Mouse (Mus musculus) neural tube, embryonic 12.5 days (tissue): Measurements from ENCODE around the gene Hint3. TPM values are rescaled to one million over a fixed set of nuclear protein-coding genes. Genes with fewer than 3 reads are reported as not detected.
"Not testable (repeated sequence)": the region's sequence is repeated elsewhere in the genome, so short reads cannot be mapped to it uniquely, and the experiment has no call there.

Source experiments
- ATAC-seq: fragments of 200-750 bp; cut with Nextera tagmentation; 2 replicates; pipeline ENCODE4 v1.8.0; 2017; ENCODE audit warnings: low read depth, mild to moderate bottlenecking, moderate TSS enrichment, moderate library complexity; ENCODE audit not compliant: low FRiP score
- H3K27ac ChIP-seq: fragments of 300-500 bp; sonication (generic); 2 replicates; pipeline ENCODE4 v1.5.1; 2016
- H3K27me3 ChIP-seq: fragments of 300-500 bp; sonication (generic); replicated peaks from 2 replicates; pipeline ENCODE4 v1.6.1; 2016; ENCODE audit warnings: mild to moderate bottlenecking
- H3K36me3 ChIP-seq: fragments of 300-500 bp; sonication (generic); 2 replicates; pipeline ENCODE4 v1.6.1; 2016; ENCODE audit warnings: mild to moderate bottlenecking
- H3K4me1 ChIP-seq: fragments of 300-500 bp; sonication (generic); 2 replicates; pipeline ENCODE4 v1.6.1; 2016
- H3K4me2 ChIP-seq: fragments of 300-500 bp; sonication (generic); replicated peaks from 2 replicates; pipeline ENCODE4 v1.6.1; 2016; ENCODE audit warnings: mild to moderate bottlenecking
- H3K4me3 ChIP-seq: fragments of 300-500 bp; sonication (generic); 2 replicates; pipeline ENCODE4 v1.5.1; 2016
- H3K9ac ChIP-seq: fragments of 300-500 bp; sonication (generic); 2 replicates; pipeline ENCODE4 v1.6.1; 2016; ENCODE audit warnings: mild to moderate bottlenecking
- H3K9me3 ChIP-seq: fragments of 300-500 bp; sonication (generic); 2 replicates; pipeline ENCODE4 v1.6.1; 2016; ENCODE audit warnings: mild to moderate bottlenecking
- WGBS: fragments of 180-500 bp; shearing (Covaris S2); methylation state at CpG from one replicate; pipeline ENCODE4 v1.1.7; 2016; 5-methylcytosine and 5-hydroxymethylcytosine counted together
- polyA plus RNA-seq: library from polyadenylated mRNA; unstranded; fragments of >200 nt; fragmentation: Nextera tagmentation; extraction: Ambion mirVana; gene quantifications from 2 replicates; pipeline ENCODE4 v1.2.1, GENCODE M21; 2016

The Hint3 gene
- polyA plus RNA-seq = 20.1 and 21.9 TPM in 2 replicates

- ATAC-seq = no peak
These were observed at the start of gene Hint3 for GRCm38 (mm10) chr10:30629513-30629912. Gene Hint3, minus strand, starts transcription at chr10:30629632.

GRCm38 (mm10) chr10:30678051-30678450 is 48.6 kb upstream of the Hint3 start:
- H3K9me3 ChIP-seq = no peaks in the 10 kb centered on the region
- no peaks in the 10 kb centered on the region for H3K36me3 ChIP-seq
- no peak for ATAC-seq
- no peaks in the 10 kb centered on the region for H3K4me1 ChIP-seq
- 67% methylated on average over 2 of the region's 2 CpGs for WGBS
- H3K27me3 ChIP-seq = no peaks in the 10 kb centered on the region
- H3K4me2 ChIP-seq = no peak overlapping the region
- H3K4me3 ChIP-seq = no peak overlapping the region
- H3K27ac ChIP-seq = no peak overlapping the region
- no peak overlapping the region for H3K9ac ChIP-seq

More at GRCm38 (mm10) chr10:30629513-30629912, at the start of gene Hint3:
- Histone ChIP-seq H3K9ac (no peak within 1 kb of the TSS), H3K4me1 (no peaks in the 10 kb centered on the region), H3K27ac (no peak within 1 kb of the TSS), H3K36me3 (no peaks in the 10 kb centered on the region), H3K4me3 (no peak within 1 kb of the TSS), H3K4me2 (no peak within 1 kb of the TSS), H3K27me3 (no peaks in the 10 kb centered on the region), H3K9me3 (no peaks in the 10 kb centered on the region)
- WGBS = 84% methylated on average over 3 of the region's 3 CpGs

- H3K27ac ChIP-seq = no peak overlapping the region
- WGBS = 97% methylated on average over 3 of the region's 3 CpGs
These were observed 45.4 kb upstream of the Hint3 start for GRCm38 (mm10) chr10:30674825-30675224.

GRCm38 (mm10) chr10:30666580-30666979 is 37.1 kb upstream of the Hint3 start:
- no peak overlapping the region for H3K9ac ChIP-seq
- H3K27ac ChIP-seq = no peak overlapping the region

More at GRCm38 (mm10) chr10:30674825-30675224, 45.4 kb upstream of the Hint3 start:
- no peak for ATAC-seq
- Histone ChIP-seq H3K36me3 (no peaks in the 10 kb centered on the region; the same call in 1 of the 2 replicates), H3K4me2 (no peak overlapping the region), H3K4me1 (no peaks in the 10 kb centered on the region), H3K4me3 (no peak overlapping the region), H3K9me3 (no peaks in the 10 kb centered on the region), H3K9ac (no peak overlapping the region), H3K27me3 (no peaks in the 10 kb centered on the region)

GRCm38 (mm10) chr10:30660564-30661328 is 31.3 kb upstream of the Hint3 start:
- Histone ChIP-seq H3K4me2 (no peak overlapping the region), H3K27ac (no peak overlapping the region), H3K4me1 (peaks cover 2% of the 10 kb centered on the region; the same call in 1 of the 2 replicates), H3K36me3 (no peaks in the 10 kb centered on the region), H3K9me3 (no peaks in the 10 kb centered on the region), H3K27me3 (no peaks in the 10 kb centered on the region), H3K9ac (no peak overlapping the region), H3K4me3 (no peak overlapping the region)
- 91% methylated on average over 6 of the region's 6 CpGs for WGBS
- ATAC-seq = no peak

More at GRCm38 (mm10) chr10:30666580-30666979, 37.1 kb upstream of the Hint3 start:
- 93% methylated on average over 2 of the region's 2 CpGs for whole genome bisulfite sequencing
- no peak overlapping the region for H3K4me3 ChIP-seq
- no peaks in the 10 kb centered on the region for H3K9me3 ChIP-seq
- no peaks in the 10 kb centered on the region for H3K4me1 ChIP-seq
- H3K4me2 ChIP-seq = no peak overlapping the region
- H3K36me3 ChIP-seq = no peaks in the 10 kb centered on the region; the same call in 1 of the 2 replicates
- no peak for ATAC-seq
- no peaks in the 10 kb centered on the region for H3K27me3 ChIP-seq

- Histone ChIP-seq H3K36me3 (no peaks in the 10 kb centered on the region; the same call in none of the 2 replicates), H3K9ac (no peak overlapping the region), H3K9me3 (no peaks in the 10 kb centered on the region), H3K4me2 (peak overlapping the region; percentile 42), H3K4me3 (no peak overlapping the region; the same call in 1 of the 2 replicates), H3K27me3 (no peaks in the 10 kb centered on the region), H3K4me1 (peaks cover 7% of the 10 kb centered on the region; the same call in 1 of the 2 replicates), H3K27ac (no peak overlapping the region)
- 7% methylated on average over 5 of the region's 5 CpGs for WGBS
- ATAC-seq = no peak
These were observed 26.2 kb upstream of the Hint3 start for GRCm38 (mm10) chr10:30655655-30656054.

- Histone ChIP-seq H3K27me3 (no peaks in the 10 kb centered on the region), H3K4me3 (no peak overlapping the region), H3K9me3 (no peaks in the 10 kb centered on the region), H3K27ac (no peak overlapping the region), H3K9ac (no peak overlapping the region), H3K4me1 (no peaks in the 10 kb centered on the region), H3K4me2 (no peak overlapping the region), H3K36me3 (no peaks in the 10 kb centered on the region; the same call in 1 of the 2 replicates)
- 12% methylated on average over 2 of the region's 2 CpGs for WGBS
- peak; percentile 63; the same call in 1 of the 2 replicates for ATAC-seq
These were observed 18.2 kb upstream of the Hint3 start for GRCm38 (mm10) chr10:30647681-30648080.

GRCm38 (mm10) chr10:30638216-30638615 is 8.8 kb upstream of the Hint3 start:
- no peaks in the 10 kb centered on the region for H3K36me3 ChIP-seq
- no peak overlapping the region for H3K9ac ChIP-seq
- no peaks in the 10 kb centered on the region for H3K9me3 ChIP-seq
- no peak overlapping the region for H3K4me2 ChIP-seq
- WGBS = 84% methylated on average over 3 of the region's 3 CpGs
- H3K4me1 ChIP-seq = no peaks in the 10 kb centered on the region
- no peak overlapping the region for H3K4me3 ChIP-seq
- no peak for ATAC-seq
- H3K27ac ChIP-seq = no peak overlapping the region
- no peaks in the 10 kb centered on the region for H3K27me3 ChIP-seq

- not testable (repeated sequence) for H3K4me2 ChIP-seq, H3K9ac ChIP-seq, H3K27ac ChIP-seq, H3K4me3 ChIP-seq, H3K36me3 ChIP-seq, H3K27me3 ChIP-seq, ATAC-seq, H3K4me1 ChIP-seq, H3K9me3 ChIP-seq
- WGBS = 79% methylated on average over 1 of the region's 1 CpGs
These were observed 7.2 kb upstream of the Hint3 start for GRCm38 (mm10) chr10:30636474-30637154.

GRCm38 (mm10) chr10:30632718-30633117 is 3.3 kb upstream of the Hint3 start:
- H3K4me1 ChIP-seq = no peaks in the 10 kb centered on the region
- no peaks in the 10 kb centered on the region for H3K36me3 ChIP-seq
- ATAC-seq = no peak
- H3K9me3 ChIP-seq = no peaks in the 10 kb centered on the region
- H3K9ac ChIP-seq = no peak overlapping the region
- H3K4me2 ChIP-seq = no peak overlapping the region
- WGBS = 97% methylated on average over 1 of the region's 1 CpGs
- no peak overlapping the region for H3K27ac ChIP-seq
- H3K4me3 ChIP-seq = no peak overlapping the region
- H3K27me3 ChIP-seq = no peaks in the 10 kb centered on the region

GRCm38 (mm10) chr10:30629977-30630376 is 545 bp upstream of the Hint3 start:
- Histone ChIP-seq H3K9ac (no peak overlapping the region), H3K4me1 (no peaks in the 10 kb centered on the region), H3K27me3 (no peaks in the 10 kb centered on the region), H3K27ac (no peak overlapping the region), H3K4me2 (no peak overlapping the region), H3K4me3 (no peak overlapping the region), H3K36me3 (no peaks in the 10 kb centered on the region), H3K9me3 (no peaks in the 10 kb centered on the region)
- ATAC-seq = no peak

- H3K9me3 ChIP-seq, H3K4me2 ChIP-seq, H3K27me3 ChIP-seq, H3K9ac ChIP-seq, H3K27ac ChIP-seq, H3K4me3 ChIP-seq, H3K4me1 ChIP-seq, ATAC-seq, H3K36me3 ChIP-seq: not testable (repeated sequence)
- WGBS = 91% methylated on average over 11 of the region's 11 CpGs
These were observed 988 bp downstream of the Hint3 start for GRCm38 (mm10) chr10:30628444-30628843.
